Mouse (Mus musculus): ENCODE results near the gene Snx21.
A peak's percentile ranks its signal among the peaks of the same experiment; 100 is the strongest.

Snx21 gene

DNA sequence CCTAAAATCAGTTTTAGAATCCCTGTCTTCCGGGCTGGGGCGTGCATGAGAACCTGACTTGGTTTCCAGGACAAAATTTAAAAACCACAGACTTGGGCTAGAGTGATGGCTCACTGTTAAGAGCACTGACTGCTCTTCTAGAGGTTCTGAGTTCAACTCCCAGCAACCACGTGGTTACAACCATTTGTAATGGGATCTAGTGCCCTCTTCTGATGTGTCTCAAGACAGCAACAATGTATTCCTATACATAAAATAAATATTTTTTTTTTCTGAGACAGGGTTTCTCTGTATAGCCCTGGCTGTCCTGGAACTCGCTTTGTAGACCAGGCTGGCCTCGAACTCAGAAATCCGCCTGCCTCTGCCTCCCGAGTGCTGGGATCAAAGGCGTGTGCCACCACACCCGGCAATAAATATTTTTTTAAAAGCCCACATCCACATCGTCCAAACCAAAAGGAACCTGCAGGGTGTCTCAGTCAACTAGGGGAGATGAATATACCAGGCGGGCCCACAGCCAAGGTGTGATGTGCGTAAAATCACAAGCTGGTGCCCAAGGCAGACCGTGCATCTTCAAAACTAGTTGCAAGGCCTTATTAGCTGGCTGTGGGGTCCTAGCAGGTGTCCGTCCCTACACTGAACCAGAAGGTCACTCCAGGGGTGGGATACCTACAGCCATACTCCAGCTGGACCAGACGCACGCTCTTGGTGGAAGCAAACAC lies 46.6 kb downstream of the Snx21 start:
- no peak for DNase-seq

DNA sequence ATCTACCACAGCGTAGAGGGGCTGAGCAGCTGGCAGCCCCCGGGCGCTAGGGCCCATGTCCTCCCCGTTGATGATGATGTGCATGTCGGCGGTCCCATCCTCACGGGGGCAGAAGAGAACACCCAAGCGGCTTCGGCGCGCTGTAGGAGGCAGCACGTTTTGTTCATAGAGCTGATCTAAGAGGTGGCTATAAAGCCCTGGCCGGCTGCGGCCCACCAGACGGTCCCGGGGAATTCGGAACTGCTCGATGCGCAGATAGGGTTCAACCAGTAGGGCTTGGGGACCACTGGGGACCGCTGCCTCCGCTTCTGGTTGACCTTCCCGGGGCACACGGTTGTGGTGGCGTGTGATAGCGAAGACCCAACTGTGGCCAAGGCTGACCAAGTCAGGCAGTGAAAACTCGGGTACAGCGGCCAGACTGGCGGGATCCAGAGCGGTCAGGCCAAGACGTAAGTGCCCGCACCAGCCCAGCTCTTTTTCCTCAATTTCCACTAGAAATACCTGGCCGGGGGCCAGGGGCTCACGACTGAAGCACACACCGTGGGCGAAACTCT lies 47.2 kb downstream of the Snx21 start, which contains the start of gene Ctsa:
TSS of gene Ctsa (plus strand) at position 126 of the 554 bp plus-strand sequence.
- peak; percentile 76 for DNase-seq

DNA sequence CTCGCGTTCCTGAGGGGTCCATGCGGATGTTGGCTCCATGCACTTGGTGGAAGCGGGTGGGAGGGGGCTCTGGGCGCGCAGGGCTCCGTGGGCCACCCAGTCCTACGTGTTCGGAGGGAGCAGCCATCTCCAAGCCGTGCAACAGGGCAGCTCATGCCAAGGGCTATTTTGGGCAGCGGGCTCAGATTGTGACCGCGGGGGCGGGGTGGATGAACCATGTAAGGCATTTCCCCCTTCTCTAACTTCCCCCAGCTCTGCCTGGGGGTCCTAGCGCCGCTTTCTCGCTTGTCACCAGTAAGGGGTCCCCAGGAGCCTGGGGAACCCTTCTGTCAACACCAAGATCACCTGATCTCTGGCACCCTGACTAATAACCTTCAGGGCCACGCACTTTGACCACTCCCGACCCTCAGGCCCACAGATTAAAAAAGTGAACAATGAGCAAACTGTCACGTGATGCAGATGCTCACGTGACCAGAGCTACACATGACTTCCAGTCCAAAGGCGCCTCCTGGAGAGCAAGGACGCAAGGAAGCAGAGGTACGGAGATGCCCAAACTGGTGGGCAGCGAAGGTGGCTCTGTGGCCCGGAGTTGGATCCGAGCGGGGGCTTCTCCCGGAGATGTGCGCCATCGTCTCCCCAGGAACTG lies 47.8 kb downstream of the Snx21 start, which contains the start of gene Neurl2:
TSS of gene Neurl2 (minus strand) at position 143 of the 646 bp plus-strand sequence.
- peak; percentile 89 for DNase-seq

DNA sequence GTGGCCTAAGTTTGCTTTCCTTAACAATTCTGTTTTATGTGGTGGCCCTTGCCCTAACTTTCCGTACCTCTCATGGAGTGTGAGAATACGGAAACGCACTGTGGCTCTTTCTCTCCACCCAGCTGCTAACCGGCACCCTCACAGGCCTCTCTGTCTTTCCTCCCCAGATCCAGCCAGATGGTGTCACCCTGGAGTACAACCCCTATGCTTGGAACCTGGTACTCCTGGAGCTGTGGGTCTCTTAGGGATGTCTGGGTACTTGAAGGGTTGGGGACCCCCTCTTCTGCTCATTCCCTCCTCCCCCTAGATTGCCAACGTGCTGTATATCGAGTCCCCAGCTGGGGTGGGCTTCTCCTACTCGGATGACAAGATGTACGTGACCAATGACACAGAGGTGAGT lies 48.9 kb downstream of the Snx21 start:
- no peak for DNase-seq

- DNase-seq: no peak
Measured at GRCm38 (mm10) chr2:164835164-164835563, 49.5 kb downstream of the Snx21 start.

Measured in right cerebral cortex, postnatal 14 days (tissue).